18 mouse cellular contexts compared by ENCODE assay signal in genomic region chr2:167080387-167080786, GRCm38 (mm10). TPM values are rescaled to one million over a fixed set of nuclear protein-coding genes. Genes with fewer than 3 reads are reported as not detected.
DNase-seq lines count a peak whose midpoint lies in the region; ATAC-seq and TF ChIP-seq lines count a peak whose summit lies in the region.
"Had no signal": no experiment of that assay in that cellular context is flagged by ENCODE, and none has a peak within 500 bp of the region (broad histone marks: within the 10 kb centered on the region; RNA-seq: fewer than 3 reads in every experiment).

No protein-coding gene starts in this region.

- peaks cover 22% of the 10 kb centered on the region for H3K4me1 ChIP-seq in forebrain, embryonic 15.5 days
- peaks cover 12% of the 10 kb centered on the region for H3K4me1 ChIP-seq in forebrain, embryonic 14.5 days (ENCODE audit: control insufficient read depth, insufficient read depth, low read length)
- H3K4me1 ChIP-seq in embryonic facial prominence, embryonic 11.5 days (ENCODE audit: control insufficient read depth, insufficient read depth, low read length) = peaks cover 4% of the 10 kb centered on the region; the same call in 1 of the 2 replicates
- peaks cover 40% of the 10 kb centered on the region for H3K4me1 ChIP-seq in embryonic facial prominence, embryonic 15.5 days
- H3K4me1 ChIP-seq: liver, embryonic 13.5 days had no signal

- H3K9ac ChIP-seq in forebrain, embryonic 15.5 days (replicated peaks) = no peak overlapping the region
- no peak overlapping the region for H3K9ac ChIP-seq in forebrain, embryonic 14.5 days (ENCODE audit: low read length)
- H3K9ac ChIP-seq in embryonic facial prominence, embryonic 11.5 days (replicated peaks; ENCODE audit: low read length) = no peak overlapping the region
- H3K9ac ChIP-seq in embryonic facial prominence, embryonic 15.5 days = no peak overlapping the region
- H3K9ac ChIP-seq: hindbrain, embryonic 15.5 days; limb, embryonic 15.5 days; liver, embryonic 13.5 days had no signal

- DNase-seq in forebrain, embryonic 14.5 days (ENCODE audit: low spot score) = no peak
- DNase-seq in left cerebral cortex, adult 2 months (ENCODE audit: extremely low spot score in 1 of 2, low spot score in 2 of 2) = no peak
- no peak for DNase-seq in left cerebral cortex, postnatal 4 days
- no peak for DNase-seq in embryonic facial prominence, embryonic 11.5 days (ENCODE audit: low spot score)
- DNase-seq in embryo, embryonic 9.5 days (ENCODE audit: extremely low spot score) = no peak
- DNase-seq: kidney, adult 11 months; kidney, postnatal 14 days; liver, embryonic 13.5 days; spleen, adult 18-20 months had no signal

- intact Hi-C loops in left cerebral cortex, adult 2 months (cut with DNase I) = no loop called here
- intact Hi-C loops in left cerebral cortex, postnatal 4 days (cut with DNase I) = no loop called here

- H3K27me3 ChIP-seq in forebrain, embryonic 15.5 days = no peaks in the 10 kb centered on the region
- no peaks in the 10 kb centered on the region for H3K27me3 ChIP-seq in forebrain, embryonic 14.5 days (replicated peaks; ENCODE audit: control insufficient read depth, insufficient read depth, low read length)
- H3K27me3 ChIP-seq in embryonic facial prominence, embryonic 11.5 days (ENCODE audit: control insufficient read depth, insufficient read depth, low read length) = no peaks in the 10 kb centered on the region
- H3K27me3 ChIP-seq in embryonic facial prominence, embryonic 15.5 days = no peaks in the 10 kb centered on the region
- H3K27me3 ChIP-seq: hindbrain, embryonic 15.5 days; limb, embryonic 15.5 days had no signal

- no peaks in the 10 kb centered on the region for H3K9me3 ChIP-seq in forebrain, embryonic 15.5 days
- no peaks in the 10 kb centered on the region for H3K9me3 ChIP-seq in forebrain, embryonic 14.5 days (replicated peaks; ENCODE audit: control insufficient read depth, low read length)
- no peaks in the 10 kb centered on the region for H3K9me3 ChIP-seq in embryonic facial prominence, embryonic 11.5 days (replicated peaks; ENCODE audit: control insufficient read depth, low read length)
- no peaks in the 10 kb centered on the region for H3K9me3 ChIP-seq in embryonic facial prominence, embryonic 15.5 days (replicated peaks)
- H3K9me3 ChIP-seq: forebrain, embryonic 10.5 days; hindbrain, embryonic 15.5 days; limb, embryonic 15.5 days; liver, embryonic 13.5 days had no signal

- WGBS in forebrain, embryonic 15.5 days = 89% methylated on average over 3 of the region's 3 CpGs
- WGBS in forebrain, embryonic 14.5 days = 87% methylated on average over 3 of the region's 3 CpGs
- WGBS in embryonic facial prominence, embryonic 11.5 days = 91% methylated on average over 3 of the region's 3 CpGs
- 82% methylated on average over 3 of the region's 3 CpGs for WGBS in embryonic facial prominence, embryonic 15.5 days

- no peak for ATAC-seq in forebrain, embryonic 15.5 days (replicated peaks)
- no peak for ATAC-seq in forebrain, embryonic 14.5 days
- ATAC-seq in embryonic facial prominence, embryonic 11.5 days (replicated peaks; ENCODE audit: insufficient number of reproducible peaks, low FRiP score, low TSS enrichment, low read depth) = no peak
- no peak for ATAC-seq in embryonic facial prominence, embryonic 15.5 days (ENCODE audit: insufficient number of reproducible peaks, low FRiP score, low TSS enrichment, low read depth)
- no peak for ATAC-seq in megakaryocyte, adult 5-6 weeks (ENCODE audit: poor library complexity, severe bottlenecking)
- ATAC-seq: CD4-positive, CD25-positive, alpha-beta regulatory T cell, adult 4 months; inflammation-experienced regulatory T-cells, adult 6 months had no signal

- H3K27ac ChIP-seq in forebrain, embryonic 15.5 days (replicated peaks) = peak overlapping the region; percentile 68; the same call in 1 of the 2 replicates
- no peak overlapping the region for H3K27ac ChIP-seq in forebrain, embryonic 14.5 days (ENCODE audit: low read depth, low read length)
- H3K27ac ChIP-seq in left cerebral cortex, adult 2 months = peak overlapping the region; percentile 97
- 0 out of 2 replicates have a peak overlapping the region, but pooled peaks have one; percentile 14 for H3K27ac ChIP-seq in embryonic facial prominence, embryonic 11.5 days (replicated peaks; ENCODE audit: low read depth, low read length)
- peak overlapping the region; percentile 80 for H3K27ac ChIP-seq in embryonic facial prominence, embryonic 15.5 days (replicated peaks)
- H3K27ac ChIP-seq: limb, embryonic 15.5 days; liver, embryonic 13.5 days had no signal

- no peak overlapping the region for H3K4me3 ChIP-seq in forebrain, embryonic 15.5 days
- H3K4me3 ChIP-seq in forebrain, embryonic 14.5 days (ENCODE audit: low read depth, low read length) = no peak overlapping the region
- H3K4me3 ChIP-seq in left cerebral cortex, adult 2 months = no peak overlapping the region
- H3K4me3 ChIP-seq in embryonic facial prominence, embryonic 11.5 days (ENCODE audit: low read depth, low read length) = no peak overlapping the region
- no peak overlapping the region for H3K4me3 ChIP-seq in embryonic facial prominence, embryonic 15.5 days (replicated peaks)
- H3K4me3 ChIP-seq: forebrain, embryonic 10.5 days; hindbrain, embryonic 15.5 days; limb, embryonic 15.5 days; liver, embryonic 13.5 days had no signal

- no peak for TF ChIP-seq CTCF in left cerebral cortex, adult 2 months (IDR thresholded peaks at IDR 0.05)

- no peaks in the 10 kb centered on the region for H3K36me3 ChIP-seq in forebrain, embryonic 15.5 days
- no peaks in the 10 kb centered on the region for H3K36me3 ChIP-seq in forebrain, embryonic 14.5 days (ENCODE audit: control insufficient read depth, insufficient read depth, low read length)
- no peaks in the 10 kb centered on the region for H3K36me3 ChIP-seq in embryonic facial prominence, embryonic 11.5 days (replicated peaks; ENCODE audit: control insufficient read depth, insufficient read depth, low read depth, low read length)
- no peaks in the 10 kb centered on the region for H3K36me3 ChIP-seq in embryonic facial prominence, embryonic 15.5 days
- H3K36me3 ChIP-seq: forebrain, embryonic 10.5 days; hindbrain, embryonic 15.5 days; limb, embryonic 15.5 days; liver, embryonic 13.5 days had no signal

- no peak overlapping the region for H3K4me2 ChIP-seq in forebrain, embryonic 15.5 days (replicated peaks)
- no peak overlapping the region for H3K4me2 ChIP-seq in forebrain, embryonic 14.5 days (ENCODE audit: low read length)
- no peak overlapping the region for H3K4me2 ChIP-seq in embryonic facial prominence, embryonic 11.5 days (ENCODE audit: low read depth, low read length)
- no peak overlapping the region for H3K4me2 ChIP-seq in embryonic facial prominence, embryonic 15.5 days (replicated peaks)
- H3K4me2 ChIP-seq: heart, embryonic 11.5 days; hindbrain, embryonic 15.5 days; limb, embryonic 15.5 days; liver, embryonic 13.5 days had no signal

RNA-seq across cellular contexts. Expression of gene Znfx1, which starts 17.6 kb away (rescaled TPM):
- polyA plus RNA-seq in forebrain, embryonic 15.5 days (2015; fragmentation: Nextera tagmentation; extraction: Ambion mirVana) = 7.2 and 7.3 TPM in 2 replicates
- 4.9 and 5.9 TPM in 2 replicates for polyA plus RNA-seq in forebrain, embryonic 14.5 days (2014; fragmentation: Nextera tagmentation; extraction: Ambion mirVana)
- total RNA-seq in left cerebral cortex, adult 2 months (2021) = 10 to 100 TPM; 76.7 to 80.7 TPM
- 10 to 100 TPM; 30.3 to 32.1 TPM for total RNA-seq in left cerebral cortex, postnatal 4 days (2021)
- 4.2 and 4.3 TPM in 2 replicates for polyA plus RNA-seq in embryonic facial prominence, embryonic 11.5 days (2014; fragmentation: Nextera tagmentation; extraction: Ambion mirVana)
- 8.8 and 9.5 TPM in 2 replicates for polyA plus RNA-seq in embryonic facial prominence, embryonic 15.5 days (2015; fragmentation: Nextera tagmentation; extraction: Ambion mirVana)
- 28.2 and 29.2 TPM in 2 replicates for total RNA-seq in megakaryocyte, adult 5-6 weeks (2015)
- total RNA-seq in megakaryocyte, adult 5-6 weeks (2017) = 58.4 and 78.1 TPM in 2 replicates
